Mouse (Mus musculus): ENCODE measurements at regions not wholly inside any gene's neighbourhood (a gene's known extent, or its start where the extent isn't known, plus 50 kb on each side); places are given as distances from the start of the nearest gene placed in this dataset.
"Not testable (repeated sequence)": the region's sequence is repeated elsewhere in the genome, so short reads cannot be mapped to it uniquely, and the experiment has no call there.

DNA sequence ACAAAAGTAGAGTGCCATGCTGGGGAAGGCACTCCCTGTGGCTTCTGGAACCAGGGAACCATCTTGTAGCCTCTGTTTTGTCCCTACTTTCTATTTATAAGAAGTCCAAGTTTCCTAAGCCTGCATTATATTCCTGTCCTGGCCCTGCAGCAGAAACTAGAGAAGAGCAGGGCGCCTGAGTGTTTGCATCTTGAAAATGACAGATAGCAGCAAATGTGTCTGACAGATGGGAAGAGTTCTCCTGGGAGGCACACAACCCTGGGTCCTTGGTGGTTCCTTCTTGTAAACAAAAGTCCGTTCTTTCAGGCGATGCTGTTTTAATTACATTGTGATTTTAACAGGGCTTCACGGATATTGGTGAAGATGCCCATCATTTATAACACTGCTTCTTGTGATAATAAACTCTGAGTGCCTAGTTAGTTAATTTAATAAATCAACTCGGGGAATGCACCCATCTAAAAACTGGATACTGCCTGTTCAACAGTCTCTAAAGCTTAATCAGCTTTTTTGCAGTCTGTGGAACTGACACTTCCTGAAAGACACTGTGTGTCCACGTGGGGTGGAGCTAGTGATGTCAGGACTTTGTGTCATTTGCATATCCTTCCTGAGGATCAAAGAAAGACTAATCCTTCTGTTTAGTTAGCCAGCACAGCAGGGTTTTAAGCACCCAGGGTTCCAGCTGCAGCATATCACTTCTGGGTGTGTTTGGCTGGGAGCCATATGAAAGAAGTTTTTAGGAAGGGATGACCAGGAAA lies 188.3 kb upstream of the Ccdc54 start:
- DNase-seq: no peak

- not testable (repeated sequence) for DNase-seq
Observed at GRCm38 (mm10) chr16:50774699-50775098, 183.7 kb upstream of the Ccdc54 start.

GRCm38 (mm10) chr16:50766055-50766770 lies 175.3 kb upstream of the Ccdc54 start:
- no peak for DNase-seq

DNA sequence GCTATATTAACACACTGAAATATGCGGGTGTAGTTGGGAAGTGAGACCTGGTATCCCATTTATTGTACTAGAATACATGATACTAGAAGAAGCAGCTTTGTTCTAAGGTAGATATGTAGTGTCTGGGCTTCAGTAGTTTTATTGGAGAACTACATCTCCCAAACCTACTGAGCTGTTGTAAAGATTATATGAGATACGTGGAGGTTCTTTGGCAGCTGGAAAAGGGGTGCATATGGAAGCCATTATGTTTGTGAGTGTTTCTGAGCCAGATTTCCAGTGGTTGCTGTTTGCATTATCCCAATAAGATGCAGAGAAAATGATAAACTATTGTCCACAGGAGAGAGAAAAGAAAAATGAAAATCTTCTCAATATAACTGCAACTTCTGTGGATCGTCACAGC lies 171.1 kb upstream of the Ccdc54 start:
- DNase-seq: no peak

GRCm38 (mm10) chr16:50759979-50760378 lies 169.0 kb upstream of the Ccdc54 start:
- DNase-seq: no peak

- DNase-seq: peak; percentile 24
Observed at GRCm38 (mm10) chr16:50756696-50757095, 165.7 kb upstream of the Ccdc54 start.

DNA sequence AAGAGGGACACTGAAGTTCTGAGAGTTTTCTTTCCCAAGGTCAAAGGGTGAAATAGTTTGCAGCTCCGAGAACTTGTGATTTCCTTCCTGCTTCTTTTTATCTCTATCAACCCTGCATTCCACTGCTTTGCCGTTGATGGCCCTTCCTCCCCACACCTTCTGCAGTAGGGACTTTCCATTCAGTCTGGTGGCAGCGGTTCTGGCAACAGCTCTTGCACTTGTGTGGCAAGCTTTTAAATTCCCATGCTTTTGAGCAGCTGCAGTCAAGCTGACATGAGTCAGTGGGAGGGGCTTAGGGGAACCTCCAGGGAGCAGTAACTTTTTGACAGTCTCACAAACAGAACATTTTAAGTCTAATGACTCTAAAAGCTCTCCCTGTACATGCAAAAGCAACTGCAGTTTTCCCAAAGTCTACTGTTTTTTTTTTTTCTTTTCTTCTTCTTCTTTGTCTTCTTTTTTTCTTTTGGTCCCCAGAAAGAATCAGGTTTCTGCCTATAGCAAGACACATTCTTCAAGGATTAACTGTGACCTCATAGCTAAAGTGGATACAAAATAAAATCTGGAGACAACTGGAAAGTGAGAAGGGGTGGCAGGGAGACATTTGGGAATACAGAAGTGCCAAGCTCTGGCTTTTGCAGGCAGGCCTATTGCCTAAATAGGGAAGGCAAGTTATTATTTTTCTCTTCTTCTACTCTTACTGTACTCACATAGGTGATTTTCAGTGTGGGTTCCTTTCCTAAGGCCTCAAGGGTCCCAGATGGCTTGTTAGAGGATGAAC lies 162.8 kb upstream of the Ccdc54 start:
- DNase-seq: peak; percentile 64

GRCm38 (mm10) chr16:50753046-50753445 lies 162.1 kb upstream of the Ccdc54 start:
- no peak for DNase-seq

DNA sequence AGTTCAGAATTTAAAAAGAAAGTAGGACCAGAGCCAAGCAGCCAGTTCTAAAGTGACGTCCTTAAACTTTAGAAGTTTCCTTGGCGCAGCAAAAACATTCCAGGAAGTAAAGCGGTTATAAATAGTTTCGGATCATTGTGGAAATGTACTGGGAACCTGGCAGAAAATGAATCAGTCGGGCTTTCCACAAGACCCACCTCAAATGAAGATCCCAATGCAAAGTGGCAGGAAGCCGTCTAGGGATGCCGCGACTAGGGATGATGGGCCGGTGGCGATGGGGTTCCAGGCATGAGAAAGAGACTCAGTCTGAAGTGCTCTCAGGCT lies 161.3 kb upstream of the Ccdc54 start:
- DNase-seq: no peak

- DNase-seq: no peak
Observed at GRCm38 (mm10) chr16:50751495-50752276, 160.7 kb upstream of the Ccdc54 start.

DNA sequence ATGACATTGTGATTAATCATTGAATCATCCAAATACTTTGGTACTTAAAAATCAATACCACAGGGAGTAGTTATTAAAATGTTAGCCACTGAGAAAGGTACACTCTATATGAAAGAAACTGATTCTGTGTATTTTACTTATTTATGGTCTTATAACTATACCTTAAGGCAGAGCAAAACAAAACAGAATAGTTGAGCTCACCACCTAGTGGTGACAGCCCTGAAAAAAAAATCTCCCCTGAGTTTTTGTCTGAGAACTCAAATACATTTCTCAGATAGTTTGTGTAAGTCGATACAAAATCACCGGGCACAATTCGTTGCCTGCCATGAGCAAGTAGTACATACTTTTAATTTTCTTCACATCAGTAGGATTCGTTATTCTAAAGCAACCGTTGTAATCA lies 156.7 kb upstream of the Ccdc54 start:
- no peak for DNase-seq

DNA sequence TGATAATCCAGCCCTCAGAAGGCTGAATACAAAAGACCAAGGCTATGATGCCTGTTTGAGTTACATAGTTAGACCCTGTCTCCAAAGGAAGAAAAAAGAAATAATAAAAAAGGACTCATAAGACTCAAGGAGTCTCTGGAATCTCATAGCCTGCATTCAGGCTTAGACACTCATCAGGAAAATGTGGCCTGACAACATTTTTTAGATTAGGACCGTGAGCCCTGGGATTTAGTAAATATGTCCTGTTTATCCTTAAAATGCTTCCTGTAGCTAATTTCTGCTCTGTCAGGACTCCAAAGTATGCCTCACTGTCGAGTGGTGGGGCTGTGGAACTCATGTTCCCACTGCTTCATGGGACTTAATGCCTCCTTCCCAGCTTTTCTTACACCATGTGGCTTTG lies 154.8 kb upstream of the Ccdc54 start:
- no peak for DNase-seq

GRCm38 (mm10) chr16:50737396-50737843 lies 146.5 kb upstream of the Ccdc54 start:
- DNase-seq: no peak

DNA sequence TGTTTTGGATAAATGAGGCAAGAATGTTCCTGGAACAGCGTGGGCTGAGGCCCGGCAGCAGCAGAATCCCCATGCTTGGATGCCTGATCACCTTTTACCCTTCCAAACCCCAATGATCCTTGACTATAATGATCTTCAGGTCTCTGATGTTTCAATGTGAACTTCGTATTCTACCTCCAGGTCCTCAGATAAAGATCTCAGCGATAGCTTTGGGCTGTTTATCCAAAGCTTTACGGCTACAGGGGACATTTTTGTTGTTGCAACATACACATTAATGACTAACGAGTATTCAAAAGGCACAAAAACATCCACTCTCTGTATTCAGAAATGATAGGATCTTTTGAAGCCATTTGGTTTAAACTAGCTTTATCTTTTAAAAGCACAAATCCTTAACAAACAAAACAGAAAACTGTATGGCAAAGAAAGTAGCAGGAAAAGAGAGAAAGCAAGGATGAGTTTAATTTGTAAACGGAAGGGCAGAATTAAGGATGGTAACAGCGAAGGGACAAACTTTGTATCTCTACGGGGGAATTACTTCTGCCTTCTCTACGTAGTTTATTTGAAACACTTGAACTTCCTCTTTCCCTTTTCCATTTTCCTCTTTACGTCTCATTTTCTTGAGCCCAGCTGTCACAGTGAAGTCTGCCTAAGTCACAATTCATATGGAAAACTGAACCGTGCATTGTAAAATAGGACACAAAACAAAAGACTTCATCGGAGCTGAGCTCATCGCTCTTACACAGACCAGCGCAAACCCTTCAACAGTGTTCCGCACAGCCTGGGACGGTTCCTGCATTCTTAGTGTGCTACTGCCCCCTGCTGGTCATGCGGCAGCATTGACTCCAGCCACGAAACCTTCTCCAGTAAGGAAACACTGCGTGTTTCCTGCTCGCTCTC lies 145.4 kb upstream of the Ccdc54 start:
- DNase-seq: peak; percentile 82

DNA sequence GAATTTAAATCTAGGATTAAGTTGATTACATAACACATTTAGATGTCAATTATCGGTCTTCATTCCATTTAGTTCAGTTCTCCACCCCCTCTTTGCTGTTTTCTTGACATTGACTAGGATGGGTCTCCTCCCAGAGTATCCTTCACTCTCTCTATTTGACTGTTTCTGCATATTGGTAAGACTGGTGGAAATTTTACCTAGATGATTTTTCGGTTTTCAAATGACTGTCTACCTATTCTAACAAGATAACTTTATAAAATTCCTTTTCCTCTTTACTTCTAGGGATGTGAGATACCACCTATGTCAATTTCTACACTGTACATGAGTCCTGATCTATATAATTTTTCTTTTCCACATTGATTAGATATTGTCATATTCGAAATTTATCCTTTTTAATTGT lies 142.4 kb upstream of the Ccdc54 start:
- DNase-seq: no peak

DNA sequence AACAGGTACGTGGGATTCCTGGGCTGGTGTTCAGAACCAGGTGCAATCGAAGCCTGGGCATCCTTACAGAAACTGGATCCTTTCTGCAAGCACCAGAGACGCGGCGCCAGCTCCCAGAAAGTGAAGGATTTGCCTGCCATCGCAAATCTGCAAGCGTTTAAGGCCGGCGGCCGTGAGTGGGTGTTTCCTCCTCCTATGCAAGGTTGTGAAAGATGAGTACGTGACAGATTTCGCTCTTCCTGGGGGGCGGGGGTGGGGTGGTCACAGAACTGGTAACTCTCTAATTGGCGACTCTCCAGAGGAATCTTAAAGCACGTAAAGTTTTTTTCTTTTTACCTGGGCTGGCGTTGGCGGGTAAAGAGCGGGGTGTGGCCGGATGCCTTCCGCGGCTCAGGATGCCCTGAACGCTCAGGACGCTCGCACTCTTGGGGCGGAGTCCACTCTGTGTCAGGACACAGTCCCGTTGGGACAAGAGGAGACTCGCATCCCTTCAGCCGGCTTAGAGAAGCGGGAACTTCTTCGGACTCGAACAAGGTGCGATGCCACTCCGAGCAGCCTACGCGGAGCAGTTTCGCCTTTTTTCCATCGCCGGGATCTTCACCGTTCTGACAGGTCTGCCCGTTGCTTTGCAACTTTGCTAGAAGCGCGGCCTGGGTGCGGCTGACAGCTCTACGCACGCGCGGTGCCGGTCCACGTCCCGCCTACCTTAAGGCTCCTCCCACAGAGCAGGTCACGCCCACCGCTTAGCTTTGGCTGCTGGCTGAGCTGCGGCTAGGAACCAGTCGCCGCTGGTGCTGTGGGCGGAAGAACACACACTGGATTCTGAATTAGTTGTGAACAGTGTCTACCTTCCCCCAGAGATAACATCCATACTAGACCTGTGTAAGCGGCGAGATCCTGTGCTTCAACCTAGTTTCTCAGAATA lies 141.4 kb upstream of the Ccdc54 start:
- peak; percentile 89 for DNase-seq

DNA sequence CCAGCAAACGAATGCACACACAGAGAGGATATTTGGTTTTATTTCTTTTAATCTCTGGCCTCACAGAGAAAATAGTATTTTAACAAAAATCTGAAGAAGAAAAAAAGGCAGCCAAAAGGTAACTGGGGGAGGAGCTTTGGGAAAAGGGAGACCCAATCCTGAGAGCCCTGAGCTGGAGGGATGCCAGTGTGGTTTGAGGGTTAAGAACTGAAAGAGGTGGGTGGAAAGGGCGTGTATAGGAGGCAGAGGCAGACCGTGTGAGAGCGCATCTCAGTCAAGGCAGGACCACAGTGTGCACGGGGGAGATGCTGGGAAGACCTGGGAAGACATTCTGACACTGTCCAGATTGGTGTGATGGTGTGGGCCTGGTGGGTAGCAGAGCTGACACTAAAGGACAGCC lies 138.4 kb upstream of the Ccdc54 start:
- DNase-seq: no peak

GRCm38 (mm10) chr16:50723144-50723543 lies 132.2 kb upstream of the Ccdc54 start:
- DNase-seq: no peak

DNA sequence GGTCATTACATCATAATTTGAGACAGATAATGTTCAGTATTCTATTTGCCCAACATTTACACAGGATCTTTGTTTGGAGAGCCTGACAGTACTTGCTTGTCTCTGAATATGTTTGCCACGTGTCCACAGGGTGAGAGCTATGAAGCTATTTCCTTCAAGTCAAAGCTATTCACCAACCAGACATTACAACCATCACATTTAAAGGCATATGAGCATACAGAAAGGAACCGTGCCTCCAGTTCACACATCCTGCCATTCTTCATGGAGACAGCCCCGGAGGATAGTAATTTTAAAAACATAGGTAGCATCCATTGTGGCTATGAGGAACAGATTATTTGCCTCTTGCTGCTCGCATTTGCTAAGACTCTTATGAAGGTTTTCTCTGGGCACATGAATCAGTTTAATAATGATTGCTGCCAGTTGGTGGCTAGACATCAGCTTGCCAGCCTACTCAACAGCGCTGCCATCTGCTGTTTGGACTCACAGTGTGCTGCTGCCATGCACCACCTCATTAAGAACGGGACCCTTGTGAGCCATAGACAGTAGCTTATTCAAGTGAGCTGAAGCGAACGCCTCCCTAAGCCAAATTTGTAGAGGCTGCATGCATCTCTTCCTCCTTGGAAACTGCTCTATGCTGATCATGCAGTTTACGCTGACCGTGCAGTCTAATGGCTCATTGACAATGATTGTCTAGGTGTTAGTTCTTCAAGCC lies 126.5 kb upstream of the Ccdc54 start:
- no peak for DNase-seq

Measured in gastrocnemius, postnatal 25 days (tissue).